Mouse (Mus musculus): ENCODE measurements around the gene Pcbp2.

Pcbp2 gene

GRCm38 (mm10) chr15:102470183-102470604, at the start of gene Pcbp2:
TSS of gene Pcbp2 (plus strand) at chr15:102470539.
- DNase-seq (ENCODE audit: low read depth, low spot score) = peak; percentile 98

- DNase-seq (ENCODE audit: low read depth, low spot score) = no peak
These were observed 49.4 kb upstream of the Pcbp2 start for GRCm38 (mm10) chr15:102420986-102421385.

GRCm38 (mm10) chr15:102421437-102421836, 48.9 kb upstream of the Pcbp2 start:
- peak; percentile 73 for DNase-seq (ENCODE audit: low read depth, low spot score)

DNA sequence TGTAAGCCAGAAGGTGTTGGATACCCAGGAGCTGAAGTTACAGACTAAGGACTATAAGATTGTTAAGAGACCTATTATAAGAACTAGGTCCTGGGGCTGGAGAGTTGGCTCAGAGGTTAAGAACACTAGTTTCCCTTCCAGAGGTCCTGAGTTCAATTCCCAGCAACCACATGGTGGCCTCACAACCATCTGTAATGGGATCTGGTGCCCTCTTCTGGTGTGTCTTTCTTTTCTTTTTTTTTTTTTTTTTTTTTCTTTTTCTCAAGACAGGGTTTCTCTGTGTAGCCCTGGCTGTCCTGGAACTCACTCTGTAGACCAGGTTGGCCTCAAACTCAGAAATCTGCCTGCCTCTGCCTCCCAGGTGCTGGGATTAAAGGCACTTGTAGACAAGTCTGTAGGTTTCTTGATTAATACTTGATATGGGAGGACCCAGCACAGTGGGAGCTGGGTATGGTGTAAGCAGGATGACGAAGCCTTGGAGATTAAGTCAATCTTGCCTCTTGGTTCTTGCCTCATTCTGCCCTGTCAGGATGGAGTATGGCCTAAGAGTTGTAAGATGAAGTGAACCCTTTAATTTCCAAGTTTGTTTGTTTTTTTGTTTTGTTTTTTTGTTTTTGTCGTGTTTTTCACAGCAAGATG, 46.6 kb upstream of the Pcbp2 start:
- DNase-seq (ENCODE audit: low read depth, low spot score) = no peak

- DNase-seq (ENCODE audit: low read depth, low spot score) = no peak
These were observed 45.7 kb upstream of the Pcbp2 start for GRCm38 (mm10) chr15:102424657-102425056.

DNA sequence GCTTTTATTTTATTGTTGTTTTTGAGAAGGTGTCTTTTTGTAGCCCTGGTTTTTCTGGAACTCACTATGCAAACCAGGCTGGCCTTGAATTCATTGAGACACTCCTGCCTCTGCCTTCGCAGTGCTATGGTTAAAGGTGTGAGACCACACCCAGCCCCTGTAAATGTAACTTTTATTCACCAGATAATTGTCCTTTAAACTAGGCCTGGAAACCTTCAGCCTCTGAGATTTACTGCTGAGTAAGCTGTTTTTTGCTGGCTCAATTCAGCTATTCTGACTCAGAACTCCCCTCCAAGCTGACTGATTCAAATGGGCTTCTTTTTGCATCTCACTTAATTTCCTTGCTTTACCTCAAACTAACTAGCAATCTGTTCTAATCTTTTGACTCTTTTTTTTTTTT, 43.4 kb upstream of the Pcbp2 start:
- peak; percentile 62 for DNase-seq (ENCODE audit: low read depth, low spot score)

DNA sequence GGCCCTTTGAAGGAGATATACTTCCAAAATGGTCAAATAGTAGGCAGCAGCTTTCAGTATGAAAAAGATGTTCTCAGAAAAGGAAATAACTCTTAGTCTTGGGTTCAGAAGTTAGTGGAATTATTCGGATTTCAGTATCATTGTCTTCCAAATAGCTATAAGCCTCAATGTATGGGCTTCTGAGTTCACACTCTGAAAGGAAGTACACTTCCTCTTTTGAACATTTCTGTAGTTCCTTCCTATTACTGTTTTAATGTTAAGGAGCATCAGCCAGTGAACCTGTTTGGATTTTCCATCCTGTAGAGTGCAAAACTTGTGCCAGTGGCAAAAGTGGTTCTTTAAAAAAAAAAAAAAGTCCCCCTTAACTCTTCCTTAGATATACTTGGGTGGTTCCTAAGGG, 38.3 kb upstream of the Pcbp2 start:
- no peak for DNase-seq (ENCODE audit: low read depth, low spot score)

DNA sequence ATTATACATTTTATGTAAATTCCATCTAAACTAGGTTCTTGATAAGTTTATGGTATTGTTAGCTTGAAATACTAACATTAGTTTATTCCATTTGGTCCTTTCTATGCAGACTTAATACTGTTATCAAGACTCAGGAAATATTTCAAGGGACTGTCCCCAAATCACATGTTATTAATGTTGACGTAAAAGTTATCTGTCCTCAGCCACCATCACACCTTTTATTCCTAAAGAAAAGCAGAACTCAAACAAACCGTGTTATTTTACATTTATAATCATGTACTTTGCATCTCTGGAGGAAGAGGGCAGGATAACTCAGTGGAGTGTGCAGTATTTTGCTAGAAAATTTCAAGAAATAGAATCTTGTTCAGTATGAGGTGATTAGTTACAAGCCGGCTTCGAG, 37.2 kb upstream of the Pcbp2 start:
- no peak for DNase-seq (ENCODE audit: low read depth, low spot score)

DNA sequence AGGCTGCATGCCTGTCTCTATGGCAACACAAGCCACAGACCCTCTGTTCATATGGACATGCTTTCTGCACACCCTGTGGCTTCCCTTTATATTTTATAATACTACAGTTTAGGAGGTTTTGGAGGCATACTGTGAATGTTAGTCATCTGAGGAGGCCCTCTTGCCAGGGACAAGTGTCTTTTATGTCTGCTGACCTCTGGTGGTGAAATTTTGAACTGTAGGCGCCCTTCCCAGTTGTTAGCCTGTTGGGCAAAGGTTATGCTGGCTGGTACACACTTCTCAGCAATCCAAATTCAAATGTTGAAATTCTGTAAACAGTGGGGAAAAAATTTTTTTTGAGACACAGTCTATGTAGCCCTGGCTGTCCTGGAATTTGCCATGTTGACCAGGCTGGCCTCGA, 27.8 kb upstream of the Pcbp2 start:
- peak; percentile 79 for DNase-seq (ENCODE audit: low read depth, low spot score)

DNA sequence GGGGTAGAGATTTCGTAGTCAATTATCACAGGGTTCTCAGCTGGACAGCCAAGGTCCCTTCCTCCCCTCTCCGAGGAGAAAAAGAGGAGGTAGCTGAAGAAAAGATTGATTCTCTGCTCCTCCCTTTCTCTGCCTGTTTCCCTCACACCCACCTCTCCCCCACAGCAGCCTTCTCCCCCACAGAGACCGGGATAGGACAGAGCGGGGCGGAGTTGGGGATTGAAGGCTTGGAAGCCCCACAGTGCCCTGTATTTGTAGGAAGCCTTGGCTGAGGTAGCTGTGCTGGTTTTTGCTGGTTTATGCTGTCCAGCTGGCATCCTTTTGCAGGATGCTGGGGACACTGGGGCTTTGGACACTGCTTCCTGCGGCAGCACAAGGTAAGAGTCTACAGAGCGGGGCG, 25.2 kb upstream of the Pcbp2 start, which contains the start of gene Amhr2:
Amhr2 (plus strand) TSS at position 222 of the 400 bp plus-strand sequence.
- DNase-seq (ENCODE audit: low read depth, low spot score) = no peak

DNA sequence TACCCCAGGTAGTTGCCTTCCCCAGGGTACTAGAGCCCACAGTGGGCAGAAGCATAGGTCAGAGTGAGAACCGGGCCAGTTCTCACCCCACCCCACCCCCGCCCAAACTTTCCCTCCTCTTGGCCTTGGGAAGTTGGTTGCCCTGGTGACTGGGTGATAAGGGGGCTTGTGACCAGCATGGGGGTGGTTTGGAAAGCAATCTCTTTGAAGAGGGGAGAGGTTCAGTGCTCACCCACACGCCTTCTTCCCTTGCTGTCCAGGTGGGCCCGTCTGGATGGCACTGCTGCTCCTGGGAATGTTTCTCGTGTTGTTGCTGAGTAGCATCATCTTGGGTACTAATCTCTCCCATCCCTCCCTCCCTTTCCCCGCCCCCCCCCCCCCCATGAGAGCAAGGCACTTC, 23.9 kb upstream of the Pcbp2 start:
- no peak for DNase-seq (ENCODE audit: low read depth, low spot score)

DNA sequence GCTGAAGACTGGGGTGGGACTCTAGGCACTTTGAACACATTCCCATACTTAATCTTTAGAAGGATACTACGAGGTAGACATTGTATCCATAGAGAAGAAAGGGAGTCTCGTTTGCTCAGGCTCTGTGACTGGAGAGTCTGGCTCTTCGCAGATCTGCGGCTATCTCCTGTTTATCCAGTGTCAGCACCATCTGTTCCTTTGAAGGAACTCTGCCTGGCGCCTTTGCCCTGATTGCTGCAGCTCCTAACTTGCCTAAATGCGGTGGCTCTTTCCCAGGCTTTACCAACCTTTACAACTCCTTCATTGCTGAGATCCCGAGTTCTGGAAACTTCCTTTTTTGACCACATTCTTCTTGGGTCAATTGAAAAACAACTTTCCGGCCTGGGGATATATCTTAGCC, 21.0 kb upstream of the Pcbp2 start:
- no peak for DNase-seq (ENCODE audit: low read depth, low spot score)

GRCm38 (mm10) chr15:102450928-102451327, 19.4 kb upstream of the Pcbp2 start:
- peak; percentile 62 for DNase-seq (ENCODE audit: low read depth, low spot score)

GRCm38 (mm10) chr15:102451666-102452430, 18.5 kb upstream of the Pcbp2 start:
- peak; percentile 47 for DNase-seq (ENCODE audit: low read depth, low spot score)

- peak; percentile 88 for DNase-seq (ENCODE audit: low read depth, low spot score)
These were observed 14.3 kb upstream of the Pcbp2 start for GRCm38 (mm10) chr15:102455993-102456392.

GRCm38 (mm10) chr15:102458050-102458736, 12.1 kb upstream of the Pcbp2 start:
- DNase-seq (ENCODE audit: low read depth, low spot score) = no peak

GRCm38 (mm10) chr15:102458904-102459317, 11.4 kb upstream of the Pcbp2 start, which contains the start of gene Prr13:
TSS of gene Prr13 (plus strand) at chr15:102459028.
- peak; percentile 97 for DNase-seq (ENCODE audit: low read depth, low spot score)

GRCm38 (mm10) chr15:102459381-102459780, 11.0 kb upstream of the Pcbp2 start:
- peak; percentile 42 for DNase-seq (ENCODE audit: low read depth, low spot score)

- DNase-seq (ENCODE audit: low read depth, low spot score) = peak; percentile 51
These were observed 10.5 kb upstream of the Pcbp2 start for GRCm38 (mm10) chr15:102459847-102460246.

DNA sequence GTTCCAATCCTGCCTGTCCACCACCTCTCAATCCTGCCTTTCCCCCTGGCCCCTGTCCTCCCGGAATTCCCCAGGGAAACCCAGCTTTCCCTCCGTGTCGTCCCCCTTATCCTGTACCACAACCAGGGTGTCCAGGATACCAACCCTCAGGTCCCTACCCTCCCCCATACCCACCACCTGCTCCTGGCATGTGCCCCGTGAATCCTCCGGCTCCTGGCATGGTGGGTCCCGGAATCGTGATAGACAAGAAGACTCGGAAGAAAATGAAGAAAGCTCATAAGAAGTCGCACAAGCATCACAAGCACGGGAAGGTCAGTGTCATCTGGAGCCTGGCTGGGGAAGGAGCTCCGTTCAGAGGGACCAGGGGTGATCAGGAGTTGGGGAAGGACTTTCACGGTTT, 9.9 kb upstream of the Pcbp2 start:
- DNase-seq (ENCODE audit: low read depth, low spot score) = no peak

DNA sequence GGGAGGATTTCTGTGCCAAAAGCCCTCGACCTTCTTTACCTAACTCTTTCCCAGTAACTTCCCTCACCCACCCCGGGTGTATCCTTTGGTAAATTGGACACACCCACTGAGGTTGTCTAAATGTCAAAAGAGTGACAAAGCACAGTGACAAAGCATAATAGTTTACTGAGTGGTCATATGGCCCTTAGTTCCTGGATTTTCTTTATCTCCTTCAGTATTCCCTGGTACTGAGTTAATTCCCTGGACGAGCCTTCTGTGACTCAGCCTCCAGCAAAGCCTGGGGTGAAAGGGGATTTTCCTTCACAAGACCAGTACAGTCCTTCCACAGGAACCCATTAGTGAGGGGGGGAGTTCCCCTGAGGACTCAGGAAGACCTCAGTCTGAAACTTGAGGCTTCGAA, 9.4 kb upstream of the Pcbp2 start:
- peak; percentile 71 for DNase-seq (ENCODE audit: low read depth, low spot score)

GRCm38 (mm10) chr15:102461430-102462075, 8.8 kb upstream of the Pcbp2 start:
- peak; percentile 68 for DNase-seq (ENCODE audit: low read depth, low spot score)
